Mouse (Mus musculus) C2C12 (cell line): Measurements from ENCODE around the gene Ppp6r3.

ENCODE experiments used
- CTCF ChIP-seq: IDR thresholded peaks from one replicate; pipeline ENCODE4 v1.5.1; 2011; ENCODE audit not compliant: control insufficient read depth, insufficient read depth, insufficient read length
- MYOD1 ChIP-seq: IDR thresholded peaks from one replicate; pipeline ENCODE4 v1.6.1; 2011; ENCODE audit warnings: low read depth; ENCODE audit not compliant: control insufficient read depth, insufficient read length

DNA sequence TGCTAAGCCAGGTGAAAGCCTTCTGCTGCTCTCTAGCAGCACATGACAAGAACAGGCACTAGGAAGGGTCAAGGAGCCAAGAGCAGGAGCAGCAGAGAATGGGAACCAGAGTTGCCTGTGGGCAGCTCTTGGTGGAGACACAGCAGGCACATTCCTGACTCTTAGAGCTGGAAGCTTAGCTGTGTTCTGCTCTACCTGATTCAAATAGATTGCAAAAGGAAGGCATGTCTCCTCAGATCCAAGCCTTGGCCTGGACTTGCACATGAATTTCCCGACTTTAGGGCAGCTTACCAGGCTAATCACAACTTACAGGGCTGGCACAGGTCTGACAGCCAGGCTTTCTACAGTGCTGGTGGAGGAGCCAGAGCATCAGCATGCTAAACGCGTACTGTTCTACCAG lies 115.6 kb downstream of the Ppp6r3 start:
- TF ChIP-seq CTCF (no peak), MYOD1 (no peak)
